Comparison of ENCODE assay signal across 21 mouse cellular contexts in the genomic region with DNA sequence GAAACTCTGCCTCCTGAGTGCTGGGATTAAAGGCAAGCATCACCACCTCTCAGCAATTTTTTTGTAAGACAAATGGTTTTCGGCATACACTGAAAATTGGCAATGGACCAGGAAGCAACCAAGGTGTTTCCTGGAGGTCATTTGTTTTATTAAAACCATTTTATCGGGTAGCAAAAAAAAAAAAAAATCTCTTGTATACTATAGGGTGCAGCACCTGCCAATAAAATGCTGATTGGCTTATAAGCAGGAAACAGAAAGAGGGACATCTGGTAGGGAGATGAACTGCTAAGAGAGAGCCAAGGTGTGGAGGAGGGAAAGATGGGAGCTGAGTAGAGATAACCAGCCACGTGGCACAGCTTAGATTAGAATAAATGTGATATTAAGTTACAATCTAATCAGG. TPM values are rescaled to one million over a fixed set of nuclear protein-coding genes. Genes with fewer than 3 reads are reported as not detected.
DNase-seq lines count a peak whose midpoint lies in the region; ATAC-seq and TF ChIP-seq lines count a peak whose summit lies in the region.
"Had no signal": no experiment of that assay in that cellular context is flagged by ENCODE, and none has a peak within 500 bp of the region (broad histone marks: within the 10 kb centered on the region; RNA-seq: fewer than 3 reads in every experiment).

No protein-coding gene starts in this region.

- DNase-seq in hindbrain, embryonic 14.5 days (ENCODE audit: low spot score) = no peak
- peak; percentile 45 for DNase-seq in midbrain, postnatal 0 days (ENCODE audit: low spot score)
- peak; percentile 28 to 35 for DNase-seq in cerebellum, postnatal 25 days
- no peak for DNase-seq in left cerebral cortex, adult 18-20 months (ENCODE audit: low spot score in 2 of 2)
- DNase-seq in urinary bladder, postnatal 14 days (ENCODE audit: low spot score) = no peak
- DNase-seq: heart, postnatal 4 days; kidney, adult 9 months; kidney, postnatal 4 days; liver, postnatal 0 days; thymus, postnatal 14 days had no signal

- 82% methylated on average over 3 of the region's 3 CpGs for WGBS in hindbrain, embryonic 16.5 days
- 76% methylated on average over 3 of the region's 3 CpGs for WGBS in hindbrain, embryonic 14.5 days
- WGBS in midbrain, postnatal 0 days = 80% methylated on average over 3 of the region's 3 CpGs
- 87% methylated on average over 3 of the region's 3 CpGs for WGBS in midbrain, embryonic 13.5 days

- no peaks in the 10 kb centered on the region for H3K36me3 ChIP-seq in hindbrain, embryonic 16.5 days (ENCODE audit: control insufficient read depth, insufficient read depth, low read length)
- no peaks in the 10 kb centered on the region for H3K36me3 ChIP-seq in hindbrain, embryonic 14.5 days (replicated peaks; ENCODE audit: control insufficient read depth, insufficient read depth)
- no peaks in the 10 kb centered on the region for H3K36me3 ChIP-seq in midbrain, postnatal 0 days (ENCODE audit: insufficient read depth, low read length)
- H3K36me3 ChIP-seq in midbrain, embryonic 13.5 days = no peaks in the 10 kb centered on the region
- H3K36me3 ChIP-seq: embryonic facial prominence, embryonic 12.5 days; G1E; heart, embryonic 13.5 days; neural tube, embryonic 12.5 days; stomach, embryonic 15.5 days had no signal

- no peak for TF ChIP-seq CTCF in midbrain, postnatal 0 days (IDR thresholded peaks at IDR 0.05)

- H3K27ac ChIP-seq in hindbrain, embryonic 16.5 days (ENCODE audit: low read depth, low read length) = no peak overlapping the region
- H3K27ac ChIP-seq in hindbrain, embryonic 14.5 days = no peak overlapping the region
- no peak overlapping the region for H3K27ac ChIP-seq in midbrain, postnatal 0 days (ENCODE audit: low read depth, low read length)
- no peak overlapping the region for H3K27ac ChIP-seq in midbrain, embryonic 13.5 days
- H3K27ac ChIP-seq: embryonic facial prominence, embryonic 12.5 days; heart, embryonic 13.5 days; neural tube, embryonic 12.5 days had no signal

- H3K4me2 ChIP-seq in hindbrain, embryonic 16.5 days (ENCODE audit: low read length) = no peak overlapping the region
- H3K4me2 ChIP-seq in hindbrain, embryonic 14.5 days (replicated peaks) = no peak overlapping the region
- no peak overlapping the region for H3K4me2 ChIP-seq in midbrain, postnatal 0 days (ENCODE audit: low read depth, low read length, poor library complexity, severe bottlenecking)
- H3K4me2 ChIP-seq in midbrain, embryonic 13.5 days (replicated peaks) = no peak overlapping the region
- H3K4me2 ChIP-seq: embryonic facial prominence, embryonic 12.5 days; heart, embryonic 13.5 days; neural tube, embryonic 12.5 days; stomach, embryonic 15.5 days had no signal

- no peaks in the 10 kb centered on the region for H3K9me3 ChIP-seq in hindbrain, embryonic 16.5 days (ENCODE audit: control insufficient read depth, low read length)
- no peaks in the 10 kb centered on the region for H3K9me3 ChIP-seq in hindbrain, embryonic 14.5 days (ENCODE audit: control insufficient read depth, low read length)
- no peaks in the 10 kb centered on the region for H3K9me3 ChIP-seq in midbrain, postnatal 0 days (ENCODE audit: low read length)
- H3K9me3 ChIP-seq in midbrain, embryonic 13.5 days = no peaks in the 10 kb centered on the region
- H3K9me3 ChIP-seq: embryonic facial prominence, embryonic 12.5 days; G1E; neural tube, embryonic 12.5 days; stomach, embryonic 15.5 days had no signal

- no peak overlapping the region for H3K4me3 ChIP-seq in hindbrain, embryonic 16.5 days (ENCODE audit: low read length)
- H3K4me3 ChIP-seq in hindbrain, embryonic 14.5 days (replicated peaks; ENCODE audit: low read length) = no peak overlapping the region
- H3K4me3 ChIP-seq in midbrain, postnatal 0 days (ENCODE audit: low read depth, low read length) = no peak overlapping the region
- no peak overlapping the region for H3K4me3 ChIP-seq in midbrain, embryonic 13.5 days (replicated peaks)
- H3K4me3 ChIP-seq: embryonic facial prominence, embryonic 12.5 days; heart, embryonic 13.5 days; neural tube, embryonic 12.5 days; stomach, embryonic 15.5 days had no signal

- H3K27me3 ChIP-seq in hindbrain, embryonic 16.5 days (replicated peaks; ENCODE audit: control insufficient read depth, insufficient read depth, low read length) = peaks cover 7% of the 10 kb centered on the region
- H3K27me3 ChIP-seq in hindbrain, embryonic 14.5 days (ENCODE audit: control insufficient read depth, insufficient read depth, low read length) = peaks cover 12% of the 10 kb centered on the region
- H3K27me3 ChIP-seq in midbrain, postnatal 0 days (ENCODE audit: insufficient read depth, low read length) = peaks cover 8% of the 10 kb centered on the region; the same call in 1 of the 2 replicates
- peaks cover 12% of the 10 kb centered on the region for H3K27me3 ChIP-seq in midbrain, embryonic 13.5 days

- H3K4me1 ChIP-seq in hindbrain, embryonic 16.5 days (ENCODE audit: control insufficient read depth, insufficient read depth, low read depth, low read length) = no peaks in the 10 kb centered on the region
- no peaks in the 10 kb centered on the region for H3K4me1 ChIP-seq in hindbrain, embryonic 14.5 days (replicated peaks; ENCODE audit: control insufficient read depth, insufficient read depth, low read length)
- H3K4me1 ChIP-seq in midbrain, postnatal 0 days (ENCODE audit: insufficient read depth, low read length) = no peaks in the 10 kb centered on the region
- no peaks in the 10 kb centered on the region for H3K4me1 ChIP-seq in midbrain, embryonic 13.5 days (replicated peaks)
- H3K4me1 ChIP-seq: heart, embryonic 13.5 days; neural tube, embryonic 12.5 days; stomach, embryonic 15.5 days had no signal

- peak; percentile 67; the same call in 1 of the 2 replicates for ATAC-seq in hindbrain, embryonic 16.5 days
- no peak for ATAC-seq in hindbrain, embryonic 14.5 days (ENCODE audit: low FRiP score)
- ATAC-seq in midbrain, postnatal 0 days (ENCODE audit: low FRiP score) = no peak; the same call in 1 of the 2 replicates
- ATAC-seq in midbrain, embryonic 13.5 days = no peak
- ATAC-seq: CD4-positive, CD25-positive, alpha-beta regulatory T cell, adult 4 months; inflammation-experienced regulatory T-cells, adult 6 months; liver, postnatal 0 days had no signal

- no peak overlapping the region for H3K9ac ChIP-seq in hindbrain, embryonic 16.5 days (ENCODE audit: low read depth, low read length)
- H3K9ac ChIP-seq in hindbrain, embryonic 14.5 days = no peak overlapping the region
- H3K9ac ChIP-seq in midbrain, postnatal 0 days (replicated peaks; ENCODE audit: low read length, poor library complexity, severe bottlenecking) = no peak overlapping the region
- no peak overlapping the region for H3K9ac ChIP-seq in midbrain, embryonic 13.5 days (replicated peaks)
- H3K9ac ChIP-seq: embryonic facial prominence, embryonic 12.5 days; heart, embryonic 13.5 days; liver, postnatal 0 days; neural tube, embryonic 12.5 days; stomach, embryonic 15.5 days had no signal

RNA-seq across cellular contexts. Expression of a gene that starts 7.0 kb away (rescaled TPM):
- polyA plus RNA-seq in hindbrain, embryonic 16.5 days (2015; fragmentation: Nextera tagmentation; extraction: Ambion mirVana) = 13.8 and 15.1 TPM in 2 replicates
- polyA plus RNA-seq in hindbrain, embryonic 14.5 days (2014; fragmentation: Nextera tagmentation; extraction: Ambion mirVana) = 11.0 and 13.1 TPM in 2 replicates
- total RNA-seq in midbrain, postnatal 0 days (2014; rRNA removed) = 12.4 and 12.7 TPM in 2 replicates
- 9.0 and 9.7 TPM in 2 replicates for polyA plus RNA-seq in midbrain, postnatal 0 days (2015; fragmentation: Nextera tagmentation; extraction: Ambion mirVana)
- 3.6 and 4.3 TPM in 2 replicates for polyA plus RNA-seq in midbrain, embryonic 13.5 days (2015; fragmentation: Nextera tagmentation; extraction: Ambion mirVana)
- 1 to 10 TPM; 7.5 to 9.4 TPM for total RNA-seq in left cerebral cortex, adult 18-20 months (2021)
- total RNA-seq: common myeloid progenitor, adult 5-6 weeks; monocyte, adult 5-6 weeks had no signal
- polyA plus RNA-seq: G1E had no signal

RNA-seq across cellular contexts. Expression of a gene that starts 53.1 kb away (rescaled TPM):
- 68.3 and 69.2 TPM in 2 replicates for polyA plus RNA-seq in hindbrain, embryonic 16.5 days (2015; fragmentation: Nextera tagmentation; extraction: Ambion mirVana)
- polyA plus RNA-seq in hindbrain, embryonic 14.5 days (2014; fragmentation: Nextera tagmentation; extraction: Ambion mirVana) = 77.3 and 81.3 TPM in 2 replicates
- 25.0 and 28.2 TPM in 2 replicates for total RNA-seq in midbrain, postnatal 0 days (2014; rRNA removed)
- 58.5 and 58.9 TPM in 2 replicates for polyA plus RNA-seq in midbrain, postnatal 0 days (2015; fragmentation: Nextera tagmentation; extraction: Ambion mirVana)
- polyA plus RNA-seq in midbrain, embryonic 13.5 days (2015; fragmentation: Nextera tagmentation; extraction: Ambion mirVana) = 75.9 and 79.6 TPM in 2 replicates
- total RNA-seq in left cerebral cortex, adult 18-20 months (2021) = 10 to 100 TPM; 35.5 to 37.1 TPM

Comparison
In these comparisons a context has a peak if more than half of its experiments do, and no peak if none do; other contexts are left out.
1. DNase-seq: peak in midbrain, postnatal 0 days (single experiment) and cerebellum, postnatal 25 days (2 of 2); none in hindbrain, embryonic 14.5 days (single experiment), left cerebral cortex, adult 18-20 months (0 of 2) and urinary bladder, postnatal 14 days (single experiment).